Mouse (Mus musculus): ENCODE results near the gene Itgb7. TPM values are rescaled to one million over a fixed set of nuclear protein-coding genes. Genes with fewer than 3 reads are reported as not detected.

The Itgb7 gene
- total and polyA plus RNA-seq, 2 experiments from 2014 or later, result 0.23 to 0.79 TPM

GRCm38 (mm10) chr15:102239851-102240250 is 8.1 kb upstream of the Itgb7 start:
- no peak for TF ChIP-seq CTCF (IDR thresholded peaks at IDR 0.05; ENCODE audit: low read depth)
- TF ChIP-seq EP300 (IDR thresholded peaks at IDR 0.05; ENCODE audit: low read depth), result no peak
- Histone ChIP-seq H3K9me3 (replicated peaks; ENCODE audit: control insufficient read depth, low read length) (no peaks in the 10 kb centered on the region), H3K27me3 (ENCODE audit: control insufficient read depth, insufficient read depth, low read length) (no peaks in the 10 kb centered on the region), H3K4me1 (ENCODE audit: control insufficient read depth, insufficient read depth) (peaks cover 2% of the 10 kb centered on the region; the same call in 1 of the 2 replicates), H3K27ac (ENCODE audit: low read depth) (0 out of 2 replicates have a peak overlapping the region, but pooled peaks have one; percentile 2), H3K9ac (replicated peaks; ENCODE audit: low read depth, low read length) (no peak overlapping the region), H3K4me2 (ENCODE audit: low read depth, low read length) (no peak overlapping the region), H3K4me3 (ENCODE audit: low read depth, low read length) (no peak overlapping the region), H3K36me3 (replicated peaks; ENCODE audit: control insufficient read depth, insufficient read depth, low read length) (no peaks in the 10 kb centered on the region)
- 68% methylated on average over 11 of the region's 11 CpGs for WGBS
- no peak for ATAC-seq (ENCODE audit: insufficient read depth, low read depth)
- DNase-seq (ENCODE audit: low spot score), result no peak

- Histone ChIP-seq H3K4me3 (ENCODE audit: low read depth, low read length) (no peak overlapping the region), H3K9me3 (replicated peaks; ENCODE audit: control insufficient read depth, low read length) (no peaks in the 10 kb centered on the region), H3K4me2 (ENCODE audit: low read depth, low read length) (no peak overlapping the region), H3K4me1 (ENCODE audit: control insufficient read depth, insufficient read depth) (peaks cover 2% of the 10 kb centered on the region; the same call in 1 of the 2 replicates), H3K27me3 (ENCODE audit: control insufficient read depth, insufficient read depth, low read length) (no peaks in the 10 kb centered on the region), H3K36me3 (replicated peaks; ENCODE audit: control insufficient read depth, insufficient read depth, low read length) (no peaks in the 10 kb centered on the region), H3K27ac (ENCODE audit: low read depth) (no peak overlapping the region), H3K9ac (replicated peaks; ENCODE audit: low read depth, low read length) (no peak overlapping the region)
- peak; percentile 79 for TF ChIP-seq CTCF (IDR thresholded peaks at IDR 0.05; ENCODE audit: low read depth)
- no peak for TF ChIP-seq EP300 (IDR thresholded peaks at IDR 0.05; ENCODE audit: low read depth)
- DNase-seq (ENCODE audit: low spot score), result peak; percentile 43
- ATAC-seq (ENCODE audit: insufficient read depth, low read depth), result peak; percentile 57; the same call in 1 of the 2 replicates
- WGBS, result 10% methylated on average over 9 of the region's 9 CpGs
Measured at GRCm38 (mm10) chr15:102239260-102239590, 7.5 kb upstream of the Itgb7 start.

- Histone ChIP-seq H3K9ac (replicated peaks; ENCODE audit: low read depth, low read length) (no peak overlapping the region), H3K9me3 (replicated peaks; ENCODE audit: control insufficient read depth, low read length) (no peaks in the 10 kb centered on the region), H3K27me3 (ENCODE audit: control insufficient read depth, insufficient read depth, low read length) (no peaks in the 10 kb centered on the region), H3K4me1 (ENCODE audit: control insufficient read depth, insufficient read depth) (peaks cover 2% of the 10 kb centered on the region; the same call in 1 of the 2 replicates), H3K27ac (ENCODE audit: low read depth) (no peak overlapping the region), H3K36me3 (replicated peaks; ENCODE audit: control insufficient read depth, insufficient read depth, low read length) (no peaks in the 10 kb centered on the region), H3K4me3 (ENCODE audit: low read depth, low read length) (no peak overlapping the region), H3K4me2 (ENCODE audit: low read depth, low read length) (no peak overlapping the region)
- ATAC-seq (ENCODE audit: insufficient read depth, low read depth) (no peak), DNase-seq (ENCODE audit: low spot score) (no peak)
- 78% methylated on average over 14 of the region's 14 CpGs for WGBS
- TF ChIP-seq CTCF (IDR thresholded peaks at IDR 0.05; ENCODE audit: low read depth) (no peak), EP300 (IDR thresholded peaks at IDR 0.05; ENCODE audit: low read depth) (no peak)
Measured at GRCm38 (mm10) chr15:102238543-102239259, 7.0 kb upstream of the Itgb7 start.

- 35% methylated on average over 21 of the region's 21 CpGs for WGBS
- Histone ChIP-seq H3K9ac (replicated peaks; ENCODE audit: low read depth, low read length) (0 out of 2 replicates have a peak overlapping the region, but pooled peaks have one; percentile 2), H3K36me3 (replicated peaks; ENCODE audit: control insufficient read depth, insufficient read depth, low read length) (no peaks in the 10 kb centered on the region), H3K27ac (ENCODE audit: low read depth) (no peak overlapping the region), H3K27me3 (ENCODE audit: control insufficient read depth, insufficient read depth, low read length) (no peaks in the 10 kb centered on the region), H3K9me3 (replicated peaks; ENCODE audit: control insufficient read depth, low read length) (no peaks in the 10 kb centered on the region), H3K4me1 (ENCODE audit: control insufficient read depth, insufficient read depth) (no peaks in the 10 kb centered on the region; the same call in 1 of the 2 replicates), H3K4me2 (ENCODE audit: low read depth, low read length) (peak overlapping the region; percentile 17; the same call in 1 of the 2 replicates), H3K4me3 (ENCODE audit: low read depth, low read length) (no peak overlapping the region)
- no peak for ATAC-seq (ENCODE audit: insufficient read depth, low read depth)
- TF ChIP-seq EP300 (IDR thresholded peaks at IDR 0.05; ENCODE audit: low read depth) (no peak), CTCF (IDR thresholded peaks at IDR 0.05; ENCODE audit: low read depth) (0 out of 2 replicates have a peak, but pooled peaks have one; percentile 4)
- DNase-seq (ENCODE audit: low spot score), result no peak
Measured at GRCm38 (mm10) chr15:102235371-102236027, 3.8 kb upstream of the Itgb7 start.

- no peak overlapping the region for H3K27ac ChIP-seq (ENCODE audit: low read depth)
Measured at GRCm38 (mm10) chr15:102233896-102234295, 2.2 kb upstream of the Itgb7 start.

More at GRCm38 (mm10) chr15:102233896-102234295, 2.2 kb upstream of the Itgb7 start:
- H3K4me3 ChIP-seq (ENCODE audit: low read depth, low read length), result no peak overlapping the region
- H3K9ac ChIP-seq (replicated peaks; ENCODE audit: low read depth, low read length), result no peak overlapping the region
- no peaks in the 10 kb centered on the region for H3K27me3 ChIP-seq (ENCODE audit: control insufficient read depth, insufficient read depth, low read length)
- H3K9me3 ChIP-seq (replicated peaks; ENCODE audit: control insufficient read depth, low read length), result no peaks in the 10 kb centered on the region
- TF ChIP-seq CTCF (IDR thresholded peaks at IDR 0.05; ENCODE audit: low read depth) (no peak), EP300 (IDR thresholded peaks at IDR 0.05; ENCODE audit: low read depth) (no peak)
- DNase-seq (ENCODE audit: low spot score) (no peak), ATAC-seq (ENCODE audit: insufficient read depth, low read depth) (no peak)
- no peaks in the 10 kb centered on the region for H3K36me3 ChIP-seq (replicated peaks; ENCODE audit: control insufficient read depth, insufficient read depth, low read length)
- no peak overlapping the region for H3K4me2 ChIP-seq (ENCODE audit: low read depth, low read length)
- H3K4me1 ChIP-seq (ENCODE audit: control insufficient read depth, insufficient read depth), result no peaks in the 10 kb centered on the region; the same call in 1 of the 2 replicates
- WGBS, result 24% methylated on average over 2 of the region's 2 CpGs
